Mouse (Mus musculus) CH12.LX (cell line): ENCODE results near the gene Mef2a. TPM values are rescaled to one million over a fixed set of nuclear protein-coding genes. Genes with fewer than 3 reads are reported as not detected.

Experiments
- DNase-seq: peaks from one replicate; pipeline ENCODE4 v3.0.0-alpha.2; 2013; ENCODE audit errors: extremely low read depth
- H3K27ac ChIP-seq: 2 replicates; pipeline ENCODE4 v1.5.1; 2012; ENCODE audit warnings: low read depth, mild to moderate bottlenecking, control low read depth, moderate library complexity; ENCODE audit not compliant: insufficient read depth
- H3K27me3 ChIP-seq: replicated peaks from 2 replicates; pipeline ENCODE3; 2012; ENCODE audit warnings: inconsistent platforms
- H3K36me3 ChIP-seq, 2 experiments: replicated peaks in 1 of 2; 2 replicates each; pipeline versions ENCODE3 to v1.6.1; 2012; ENCODE audit warnings: inconsistent platforms in 1 of 2, low read length in 1 of 2, mild to moderate bottlenecking in 1 of 2, mixed read lengths in 1 of 2, moderate library complexity in 1 of 2; ENCODE audit not compliant: control insufficient read depth in 1 of 2, insufficient read depth in 1 of 2
- H3K4me1 ChIP-seq, 2 experiments: 2 replicates each; pipeline ENCODE4 v1.6.1; 2012; ENCODE audit warnings: inconsistent platforms in 1 of 2, moderate library complexity in 1 of 2; ENCODE audit not compliant: insufficient read depth in 2 of 2, control insufficient read depth in 1 of 2
- H3K4me2 ChIP-seq: 2 replicates; pipeline ENCODE4 v1.6.1; 2012; ENCODE audit warnings: low read depth, mild to moderate bottlenecking, control low read depth; ENCODE audit not compliant: poor library complexity, insufficient read depth, severe bottlenecking
- H3K4me3 ChIP-seq, 3 experiments: fragments of 150-350 bp in 1 of 3; sonication (generic) in 1 of 3; replicated peaks in 1 of 3; 2 replicates each; pipeline versions ENCODE3 to v1.5.1; 2011 to 2012; ENCODE audit warnings: low read depth in 2 of 3, low read length in 2 of 3, mild to moderate bottlenecking in 2 of 3, moderate library complexity in 2 of 3, control low read depth in 1 of 3, improper control_type of control experiment in 1 of 3, inconsistent platforms in 1 of 3, mixed read lengths in 1 of 3; ENCODE audit not compliant: poor library complexity in 1 of 3
- H3K79me2 ChIP-seq: replicated peaks from 2 replicates; pipeline ENCODE4 v1.6.1; 2012; ENCODE audit warnings: mild to moderate bottlenecking, moderate library complexity; ENCODE audit not compliant: control insufficient read depth, poor library complexity, insufficient read depth, severe bottlenecking; ENCODE audit errors: extremely low read depth
- H3K9ac ChIP-seq: 2 replicates; pipeline ENCODE4 v1.6.1; 2012; ENCODE audit warnings: low read depth, mild to moderate bottlenecking, control low read depth, moderate library complexity; ENCODE audit not compliant: insufficient read depth
- H3K9me3 ChIP-seq: replicated peaks from 2 replicates; pipeline ENCODE3; 2012; ENCODE audit warnings: low read length, inconsistent platforms, mixed read lengths
- BHLHE40 ChIP-seq: IDR thresholded peaks from 2 replicates; pipeline ENCODE4 v1.6.1; 2011; ENCODE audit warnings: mild to moderate bottlenecking, low read depth, low read length, improper control_type of control experiment
- CHD1 ChIP-seq: IDR thresholded peaks from 2 replicates; pipeline ENCODE4 v1.6.1; 2012; ENCODE audit warnings: low read depth, low read length, improper control_type of control experiment, inconsistent platforms
- CHD2 ChIP-seq: IDR thresholded peaks from 2 replicates; pipeline ENCODE4 v1.6.1; 2011; ENCODE audit warnings: low read length, improper control_type of control experiment
- CTCF ChIP-seq, 2 experiments: IDR thresholded peaks in 1 of 2; conservative IDR thresholded peaks in 1 of 2; 2 replicates each; pipeline ENCODE4 v1.5.1; 2011 to 2012; ENCODE audit warnings: low read depth in 2 of 2, low read length in 2 of 2, improper control_type of control experiment in 1 of 2, inconsistent platforms in 1 of 2, mild to moderate bottlenecking in 1 of 2, moderate library complexity in 1 of 2
- E2F4 ChIP-seq: IDR thresholded peaks from 2 replicates; pipeline ENCODE4 v1.6.1; 2011; ENCODE audit warnings: low read depth, low read length, improper control_type of control experiment; ENCODE audit not compliant: insufficient replicate concordance
- ELF1 ChIP-seq: IDR thresholded peaks from 2 replicates; pipeline ENCODE4 v1.6.1; 2014; ENCODE audit warnings: low read depth, mild to moderate bottlenecking, inconsistent platforms, low read length, improper control_type of control experiment
- EP300 ChIP-seq: IDR thresholded peaks from 2 replicates; pipeline ENCODE4 v1.6.1; 2011; ENCODE audit warnings: low read length, improper control_type of control experiment
- ETS1 ChIP-seq: conservative IDR thresholded peaks from 2 replicates; pipeline ENCODE4 v1.6.1; 2012; ENCODE audit warnings: low read depth, mild to moderate bottlenecking, inconsistent platforms, low read length, improper control_type of control experiment, moderate library complexity
- GABPA ChIP-seq: IDR thresholded peaks from 2 replicates; pipeline ENCODE4 v1.6.1; 2012; ENCODE audit warnings: low read depth, low read length, improper control_type of control experiment, inconsistent platforms; ENCODE audit not compliant: insufficient replicate concordance
- HCFC1 ChIP-seq: IDR thresholded peaks from 2 replicates; pipeline ENCODE4 v1.6.1; 2012; ENCODE audit warnings: low read depth, mild to moderate bottlenecking, inconsistent platforms, low read length, improper control_type of control experiment
- IRF4 ChIP-seq: IDR thresholded peaks from 2 replicates; pipeline ENCODE4 v1.6.1; 2014; ENCODE audit warnings: low read depth, mild to moderate bottlenecking, inconsistent platforms, low read length, improper control_type of control experiment
- JUN ChIP-seq: IDR thresholded peaks from 2 replicates; pipeline ENCODE4 v1.6.1; 2011; ENCODE audit warnings: low read depth, mild to moderate bottlenecking, low read length, improper control_type of control experiment, moderate library complexity; ENCODE audit not compliant: insufficient read depth
- JUND ChIP-seq: conservative IDR thresholded peaks from 2 replicates; pipeline ENCODE4 v1.6.1; 2011; ENCODE audit warnings: low read depth, low read length, improper control_type of control experiment
- KAT2A ChIP-seq: IDR thresholded peaks from 2 replicates; pipeline ENCODE4 v1.6.1; 2012; ENCODE audit warnings: low read length, improper control_type of control experiment, inconsistent platforms; ENCODE audit not compliant: insufficient replicate concordance
- MAFK ChIP-seq: IDR thresholded peaks from 2 replicates; pipeline ENCODE4 v1.6.1; 2011; ENCODE audit warnings: low read length, improper control_type of control experiment; ENCODE audit not compliant: insufficient replicate concordance
- MAX ChIP-seq: IDR thresholded peaks from 2 replicates; pipeline ENCODE4 v1.6.1; 2011; ENCODE audit warnings: low read length, improper control_type of control experiment
- MAZ ChIP-seq: IDR thresholded peaks from 2 replicates; pipeline ENCODE4 v1.6.1; 2012; ENCODE audit warnings: low read depth, mild to moderate bottlenecking, inconsistent platforms, low read length, improper control_type of control experiment, moderate library complexity
- MEF2A ChIP-seq: IDR thresholded peaks from 2 replicates; pipeline ENCODE4 v1.6.1; 2014; ENCODE audit warnings: low read depth, mild to moderate bottlenecking, inconsistent platforms, low read length, improper control_type of control experiment, borderline replicate concordance
- MXI1 ChIP-seq: IDR thresholded peaks from 2 replicates; pipeline ENCODE4 v1.6.1; 2011; ENCODE audit warnings: mild to moderate bottlenecking, low read depth, low read length, improper control_type of control experiment
- MYC ChIP-seq: IDR thresholded peaks from 2 replicates; pipeline ENCODE4 v1.6.1; 2011; ENCODE audit warnings: low read depth, mild to moderate bottlenecking, improper control_type of control experiment, low read length
- NELFE ChIP-seq: IDR thresholded peaks from 2 replicates; pipeline ENCODE4 v1.6.1; 2011; ENCODE audit warnings: low read depth, low read length, improper control_type of control experiment
- NRF1 ChIP-seq: IDR thresholded peaks from 2 replicates; pipeline ENCODE4 v1.6.1; 2014; ENCODE audit warnings: low read depth, mild to moderate bottlenecking, inconsistent platforms, low read length, improper control_type of control experiment, moderate library complexity
- PAX5 ChIP-seq: IDR thresholded peaks from 2 replicates; pipeline ENCODE4 v1.6.1; 2012; ENCODE audit warnings: low read length, inconsistent platforms, mixed read lengths
- POLR2A ChIP-seq: IDR thresholded peaks from 2 replicates; pipeline ENCODE4 v1.6.1; 2011; ENCODE audit warnings: low read depth, mild to moderate bottlenecking, improper control_type of control experiment, low read length
- POLR2AphosphoS2 ChIP-seq: IDR thresholded peaks from 2 replicates; pipeline ENCODE4 v1.6.1; 2011; ENCODE audit warnings: low read depth, low read length, improper control_type of control experiment
- RAD21 ChIP-seq: IDR thresholded peaks from 2 replicates; pipeline ENCODE4 v1.6.1; 2011; ENCODE audit warnings: low read depth, mild to moderate bottlenecking, low read length, improper control_type of control experiment, moderate library complexity
- RCOR1 ChIP-seq: conservative IDR thresholded peaks from 2 replicates; pipeline ENCODE4 v1.6.1; 2012; ENCODE audit warnings: low read depth, mild to moderate bottlenecking, inconsistent platforms, low read length, improper control_type of control experiment
- SIN3A ChIP-seq: IDR thresholded peaks from 2 replicates; pipeline ENCODE4 v1.6.1; 2012; ENCODE audit warnings: low read length, improper control_type of control experiment, inconsistent platforms
- SMC3 ChIP-seq: IDR thresholded peaks from 2 replicates; pipeline ENCODE4 v1.6.1; 2011; ENCODE audit warnings: low read depth, low read length, improper control_type of control experiment
- TBP ChIP-seq: conservative IDR thresholded peaks from 2 replicates; pipeline ENCODE4 v1.6.1; 2011; ENCODE audit warnings: low read depth, low read length, improper control_type of control experiment
- TCF12 ChIP-seq: IDR thresholded peaks from 2 replicates; pipeline ENCODE4 v1.6.1; 2014; ENCODE audit warnings: low read depth, mild to moderate bottlenecking, inconsistent platforms, low read length, improper control_type of control experiment
- UBTF ChIP-seq: IDR thresholded peaks from 2 replicates; pipeline ENCODE4 v1.6.1; 2012; ENCODE audit warnings: low read depth, mild to moderate bottlenecking, inconsistent platforms, low read length, improper control_type of control experiment, moderate library complexity
- USF1 ChIP-seq: IDR thresholded peaks from 2 replicates; pipeline ENCODE4 v1.6.1; 2014; ENCODE audit warnings: low read depth, mild to moderate bottlenecking, inconsistent platforms, low read length, improper control_type of control experiment
- USF2 ChIP-seq: conservative IDR thresholded peaks from 2 replicates; pipeline ENCODE4 v1.6.1; 2011; ENCODE audit warnings: low read depth, low read length, improper control_type of control experiment
- ZC3H11A ChIP-seq: IDR thresholded peaks from 2 replicates; pipeline ENCODE4 v1.6.1; 2012; ENCODE audit warnings: low read depth, mild to moderate bottlenecking, inconsistent platforms, low read length, improper control_type of control experiment
- ZKSCAN1 ChIP-seq: IDR thresholded peaks from 2 replicates; pipeline ENCODE4 v1.6.1; 2012; ENCODE audit warnings: low read depth, inconsistent platforms, low read length, improper control_type of control experiment, borderline replicate concordance
- ZMIZ1 ChIP-seq: IDR thresholded peaks from 2 replicates; pipeline ENCODE4 v1.6.1; 2012; ENCODE audit warnings: low read depth, mild to moderate bottlenecking, inconsistent platforms, low read length, improper control_type of control experiment
- ZNF384 ChIP-seq: IDR thresholded peaks from 2 replicates; pipeline ENCODE4 v1.6.1; 2012; ENCODE audit warnings: low read depth, low read length, improper control_type of control experiment, inconsistent platforms
- dilution Hi-C: fragments of 300-500 bp; cut with MboI; formaldehyde crosslinking; loops from 2 replicates; pipeline ENCODE4 v1.14.3; 2020; ENCODE audit warnings: low sequenced_read_pairs; ENCODE audit not compliant: extremely low pct_unique_long_range_greater_than_20kb, extremely low pct_ligation_motif_present
- in situ Hi-C: fragments of 300-500 bp; cut with MboI; formaldehyde crosslinking; loops from 3 replicates; pipeline ENCODE4 v1.14.3; 2019; ENCODE audit warnings: low sequenced_read_pairs, low pct_ligation_motif_present, low pct_unique_long_range_greater_than_20kb, mixed read lengths
- polyA plus RNA-seq: library from polyadenylated mRNA; unstranded; fragments of >175 nt; gene quantifications from 2 replicates; pipeline ENCODE4 v1.2.1, GENCODE M21; 2012; ENCODE audit warnings: low read depth; ENCODE audit not compliant: insufficient read length
- total RNA-seq, 2 experiments: library from RNA; depleted of rRNA; stranded (reverse); fragments of 300-350 nt in 1 of 2; fragments of >200 nt in 1 of 2; gene quantifications; 2 replicates each; pipeline ENCODE4 v1.2.3; 2012 to 2014

Gene Mef2a
- total and polyA plus RNA-seq, 3 experiments = 40.1 to 100 (median 42.2) TPM

DNA sequence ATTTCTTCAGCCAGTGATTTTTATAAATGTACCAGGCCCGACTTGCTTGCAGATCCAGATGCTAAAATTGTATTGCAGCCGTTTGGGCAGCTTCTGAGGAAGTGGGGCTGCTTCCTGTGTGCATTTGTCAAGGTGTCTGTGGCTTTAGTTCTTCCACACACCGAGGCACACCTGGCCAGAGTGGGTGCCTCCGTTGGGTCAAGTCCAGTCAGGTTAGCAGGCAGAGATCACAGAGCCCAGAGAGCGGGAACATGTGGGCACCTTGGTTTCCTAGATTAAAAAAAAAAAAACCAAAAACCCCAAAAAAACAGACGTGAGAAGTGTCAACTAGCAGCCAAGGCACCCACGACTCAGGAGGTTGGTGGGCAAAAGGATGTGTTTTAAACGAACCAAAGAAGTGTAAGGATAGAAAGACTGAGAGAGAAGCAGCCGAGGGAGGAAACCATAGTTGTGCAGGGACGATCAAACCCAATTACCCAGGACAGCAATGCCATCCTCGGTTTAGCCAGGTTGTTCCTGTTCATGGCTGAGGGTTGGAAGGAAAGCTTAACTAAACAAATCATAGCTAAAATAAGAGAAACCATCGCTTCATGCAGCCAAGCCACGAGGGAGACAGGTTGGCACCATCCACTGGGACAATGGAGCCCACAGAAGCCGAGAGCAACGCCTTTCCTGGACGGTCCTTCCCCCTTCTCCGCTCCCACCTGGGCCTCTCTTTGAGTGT is 47.1 kb upstream of the Mef2a start:
- in situ Hi-C loops (loop anchor here (10.0 kb wide), 1 partner anchor 45 kb away; the partner anchor contains the start of gene Mef2a), dilution Hi-C loops (no loop called here)
- no peaks in the 10 kb centered on the region for H3K36me3 ChIP-seq
- H3K4me2 ChIP-seq = peak overlapping the region; percentile 19; the same call in 1 of the 2 replicates
- peaks cover 33 to 68% of the 10 kb centered on the region in 2 experiments for H3K4me1 ChIP-seq
- H3K9ac ChIP-seq = no peak overlapping the region
- TF ChIP-seq RAD21 (no peak; the same call in 1 of the 2 replicates), CHD2 (0 out of 2 replicates have a peak, but pooled peaks have one; percentile 17), TBP (0 out of 2 replicates have a peak, but pooled peaks have one; percentile 0), UBTF (no peak), POLR2A (no peak; the same call in 1 of the 2 replicates), USF1 (no peak), MAZ (no peak), ELF1 (peak; percentile 52), ZMIZ1 (no peak), NELFE (no peak), ZC3H11A (no peak), KAT2A (no peak), POLR2AphosphoS2 (no peak), JUND (no peak), SIN3A (peak; percentile 49; the same call in 1 of the 2 replicates), JUN (no peak), CHD1 (peak; percentile 94), IRF4 (peak; percentile 29; the same call in 1 of the 2 replicates), ZNF384 (peak; percentile 82), USF2 (no peak), MXI1 (no peak), MAFK (no peak), ZKSCAN1 (no peak), MEF2A (peak; percentile 71), RCOR1 (no peak), BHLHE40 (peak; percentile 29), SMC3 (no peak), CTCF (conservative IDR thresholded peaks at IDR 0.05 in 1 of 2, IDR thresholded peaks at IDR 0.05 in 1 of 2; ENCODE audit: low read depth in 2 of 2, low read length in 2 of 2) (no peak), MYC (peak; percentile 46), E2F4 (no peak), ETS1 (peak; percentile 59), GABPA (no peak), TCF12 (peak; percentile 83), NRF1 (no peak), MAX (peak; percentile 43; the same call in 1 of the 2 replicates), HCFC1 (no peak), EP300 (peak; percentile 72), PAX5 (no peak)
- no peaks in the 10 kb centered on the region for H3K27me3 ChIP-seq
- peak overlapping the region in 1 of 3 experiments; percentile 17 for H3K4me3 ChIP-seq
- DNase-seq = no peak
- H3K79me2 ChIP-seq = peaks cover 8% of the 10 kb centered on the region
- no peaks in the 10 kb centered on the region for H3K9me3 ChIP-seq
- peak overlapping the region; percentile 84 for H3K27ac ChIP-seq
